Mouse (Mus musculus) A20 (cell line): Measurements from ENCODE around the gene Eml1.

Experiments
- DNase-seq: peaks from one replicate; pipeline ENCODE4 v3.0.0-alpha.2; 2011; ENCODE audit warnings: low read depth, low spot score

Eml1 gene

DNA sequence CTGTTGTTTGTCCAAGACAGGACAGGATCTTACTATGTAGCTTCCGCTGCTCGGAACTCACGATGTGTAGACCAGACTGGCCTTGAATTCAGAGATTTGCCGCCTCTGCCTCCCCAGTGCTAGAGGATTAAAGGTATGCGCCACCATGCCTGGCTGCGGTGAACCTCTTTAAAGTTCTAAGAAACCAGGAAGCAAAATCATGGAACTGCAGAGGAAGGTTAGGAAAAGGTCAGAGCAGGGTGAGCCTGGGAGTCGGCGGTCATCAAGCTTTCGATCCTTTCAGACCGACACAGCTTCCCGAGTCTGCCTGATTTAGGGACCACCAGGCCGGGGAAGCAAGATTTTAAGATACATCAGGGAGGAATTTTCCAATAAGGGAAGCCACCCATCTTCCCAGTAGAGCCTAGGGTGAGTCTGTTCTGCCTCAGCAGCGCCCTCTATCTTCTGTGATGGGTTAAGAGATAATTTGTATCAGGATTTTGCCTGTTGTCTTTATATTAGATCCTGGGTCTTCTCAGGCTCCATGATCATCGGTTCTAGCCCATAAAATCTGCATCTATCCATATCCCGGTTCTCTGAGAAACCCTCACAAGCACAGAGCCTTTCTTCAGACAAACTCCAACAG, 176.6 kb downstream of the Eml1 start:
- DNase-seq = no peak

DNA sequence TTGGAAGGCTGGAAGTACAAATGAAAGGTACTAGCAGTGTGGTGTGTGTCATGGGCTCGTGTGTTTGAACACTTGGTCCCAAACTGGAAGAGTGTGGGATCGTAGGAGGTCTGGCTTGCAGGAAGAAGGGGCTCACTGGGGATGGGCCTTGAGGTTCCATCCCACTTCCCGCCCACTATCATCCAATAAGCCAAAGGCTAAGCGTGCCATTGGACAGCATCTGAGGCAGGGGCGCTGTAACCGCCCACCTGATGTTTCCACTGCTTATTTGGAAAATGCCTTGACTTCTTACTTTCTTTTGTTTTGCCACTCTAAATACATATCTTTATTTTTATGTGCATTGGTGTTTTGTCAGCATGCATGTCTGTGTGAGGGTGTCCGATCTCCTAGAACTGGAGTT, 181.0 kb downstream of the Eml1 start:
- no peak for DNase-seq

DNA sequence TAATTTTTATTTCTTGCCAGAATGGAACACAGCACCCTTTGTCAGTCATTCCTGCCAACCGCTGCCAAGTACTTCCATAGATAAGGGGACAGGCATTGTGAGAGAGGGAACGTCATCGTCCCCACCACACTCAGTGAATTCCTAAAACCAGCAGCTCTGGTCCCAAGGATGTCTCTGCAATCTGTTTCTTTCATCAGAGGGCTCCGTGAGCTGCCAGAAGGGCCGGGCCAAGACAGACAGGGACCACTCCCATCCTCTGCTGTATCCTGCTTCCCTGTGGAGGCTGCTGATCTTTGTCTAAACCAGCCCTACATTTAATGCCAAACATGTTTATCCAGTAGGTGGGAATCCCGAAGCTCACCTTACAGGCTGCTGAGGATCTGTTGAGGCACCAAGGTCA, 182.3 kb downstream of the Eml1 start:
- no peak for DNase-seq

DNA sequence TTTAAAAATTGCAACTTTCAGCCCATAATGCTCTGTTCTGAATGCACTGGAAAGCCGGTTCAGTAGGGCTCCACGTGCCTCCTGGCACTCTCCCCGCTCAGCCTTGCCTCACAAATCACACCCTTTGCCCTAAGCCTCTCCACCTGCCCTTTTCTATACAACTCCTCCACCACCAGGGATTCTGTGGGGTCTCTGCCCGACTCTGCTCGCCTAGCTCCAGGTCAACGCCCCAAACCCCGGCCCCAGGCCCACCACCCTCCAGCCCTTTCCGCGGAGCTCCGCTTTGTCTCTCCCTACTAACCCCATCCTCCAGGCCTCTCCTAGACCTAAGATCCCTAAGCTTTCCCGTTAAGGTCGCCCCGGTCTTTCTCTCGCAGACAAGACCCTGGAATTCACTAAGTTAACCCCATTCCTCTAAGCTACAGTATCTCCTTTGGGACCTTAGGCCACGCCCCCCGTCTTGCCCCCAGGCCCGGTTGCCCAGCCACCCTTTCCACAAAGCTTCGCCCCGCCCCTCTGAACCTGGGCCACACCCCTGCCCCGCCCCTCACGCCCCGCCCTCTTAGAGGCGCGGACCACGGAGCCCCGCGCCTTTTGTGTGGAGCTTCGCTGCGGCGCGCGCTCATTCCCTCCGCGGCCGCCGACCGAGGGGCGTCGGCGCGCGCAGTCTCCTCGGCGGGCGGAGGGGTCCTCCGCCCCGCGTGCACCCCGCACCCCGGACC, 183.5 kb downstream of the Eml1 start, which contains the start of gene Evl:
Gene Evl, plus strand, starts transcription at position 601 of the 722 bp plus-strand sequence.
- no peak for DNase-seq

DNA sequence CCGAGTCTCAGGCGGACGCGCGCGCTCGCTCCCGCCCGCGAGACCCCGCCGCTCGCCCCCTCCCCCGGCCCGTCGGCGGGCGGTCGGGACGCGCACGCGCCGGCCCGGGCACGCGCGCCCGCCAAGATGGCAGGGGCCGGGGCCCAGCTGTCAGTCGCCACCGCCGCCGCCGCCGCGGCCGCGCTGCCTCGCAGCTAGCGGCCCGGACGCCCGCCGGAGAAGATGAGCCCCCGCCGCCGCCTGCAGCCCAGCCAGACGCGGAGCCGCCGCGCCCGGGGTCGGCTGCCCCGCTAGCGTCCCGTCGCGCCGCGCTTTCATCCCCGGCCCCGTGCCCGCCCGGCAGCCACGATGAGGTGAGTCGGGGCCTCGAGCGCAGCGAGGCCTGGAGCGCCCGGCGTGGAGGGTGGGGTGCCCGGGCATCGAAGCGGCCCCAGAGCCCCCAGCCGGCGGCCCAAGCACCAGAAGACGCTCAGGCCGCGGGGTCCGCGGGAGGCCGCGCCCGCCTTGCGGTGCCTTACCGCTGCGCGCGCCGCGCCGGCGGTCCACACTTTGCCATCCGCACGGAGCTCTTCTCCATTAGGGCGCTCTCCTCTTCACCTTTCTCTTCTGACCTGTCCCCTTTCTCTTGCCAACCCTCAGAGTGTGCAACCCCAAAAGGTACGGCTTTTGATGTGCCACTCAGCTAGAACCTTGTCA, 184.3 kb downstream of the Eml1 start:
- no peak for DNase-seq

DNA sequence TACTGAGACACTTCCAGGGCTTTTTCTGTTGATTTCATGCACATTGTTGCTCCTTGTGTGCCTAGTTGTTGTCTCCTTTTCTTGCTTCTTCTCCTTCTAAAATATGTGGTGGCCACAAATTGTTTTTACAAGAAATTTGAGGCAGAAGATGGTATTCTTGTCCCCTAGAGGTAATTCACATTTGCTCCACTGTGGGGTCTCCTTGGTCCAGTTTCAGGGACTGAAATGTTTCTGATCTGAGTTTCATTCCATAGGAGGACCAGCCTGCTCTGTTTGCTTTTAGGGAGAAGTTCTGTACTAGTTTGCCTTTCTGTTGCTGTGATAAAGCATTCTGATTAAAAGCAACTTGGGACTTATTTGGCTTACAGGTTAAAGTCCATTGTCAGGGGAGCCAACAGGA, 187.4 kb downstream of the Eml1 start:
- no peak for DNase-seq

DNA sequence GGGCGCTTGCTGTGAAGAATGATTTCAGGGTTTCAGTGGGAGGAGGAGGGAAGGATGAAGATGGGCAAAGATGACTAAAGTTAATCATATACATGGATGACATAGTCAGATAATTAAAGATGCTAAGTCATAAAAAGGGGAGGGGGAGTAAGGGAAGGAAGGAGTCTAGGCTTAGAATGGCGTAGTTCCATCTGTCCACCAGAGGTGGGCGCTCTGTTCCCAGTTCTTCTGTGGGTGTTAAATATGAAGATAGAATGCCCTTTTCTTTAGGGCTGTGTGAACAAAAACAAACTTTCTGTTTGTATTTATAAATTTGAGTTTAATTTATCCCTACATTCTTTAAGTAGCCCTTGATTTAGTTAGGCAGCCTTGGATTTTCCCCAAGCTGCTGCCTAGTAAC, 192.5 kb downstream of the Eml1 start:
- peak; percentile 35 for DNase-seq

DNA sequence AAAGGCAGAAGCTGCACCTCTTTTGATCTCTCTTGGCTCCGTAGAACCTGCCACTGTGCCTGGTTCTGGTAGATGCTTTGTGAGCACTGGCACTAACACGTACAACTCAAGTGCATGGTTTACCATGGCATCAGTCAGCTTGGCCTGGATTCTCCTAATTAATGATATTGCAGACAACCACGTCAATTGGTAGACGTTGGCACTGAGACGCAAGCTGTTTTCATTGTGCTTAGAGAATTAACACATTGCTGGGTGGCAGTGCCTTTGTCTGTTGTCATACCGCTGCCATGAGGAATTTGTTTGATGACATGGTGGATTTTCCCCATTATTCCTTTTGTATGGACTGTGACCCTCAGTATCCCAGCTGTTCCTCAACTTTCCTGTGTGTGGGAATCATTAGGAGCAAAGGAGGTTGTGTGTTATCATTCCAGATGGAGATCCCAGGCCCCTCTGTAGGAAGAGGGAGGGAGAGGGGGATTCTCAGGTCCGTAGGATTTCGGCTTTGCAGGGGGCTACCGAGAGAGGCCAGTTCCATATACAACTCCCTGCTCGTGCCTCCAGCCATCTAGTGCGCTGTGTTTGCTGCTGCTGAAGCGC, 194.3 kb downstream of the Eml1 start:
- no peak for DNase-seq

DNA sequence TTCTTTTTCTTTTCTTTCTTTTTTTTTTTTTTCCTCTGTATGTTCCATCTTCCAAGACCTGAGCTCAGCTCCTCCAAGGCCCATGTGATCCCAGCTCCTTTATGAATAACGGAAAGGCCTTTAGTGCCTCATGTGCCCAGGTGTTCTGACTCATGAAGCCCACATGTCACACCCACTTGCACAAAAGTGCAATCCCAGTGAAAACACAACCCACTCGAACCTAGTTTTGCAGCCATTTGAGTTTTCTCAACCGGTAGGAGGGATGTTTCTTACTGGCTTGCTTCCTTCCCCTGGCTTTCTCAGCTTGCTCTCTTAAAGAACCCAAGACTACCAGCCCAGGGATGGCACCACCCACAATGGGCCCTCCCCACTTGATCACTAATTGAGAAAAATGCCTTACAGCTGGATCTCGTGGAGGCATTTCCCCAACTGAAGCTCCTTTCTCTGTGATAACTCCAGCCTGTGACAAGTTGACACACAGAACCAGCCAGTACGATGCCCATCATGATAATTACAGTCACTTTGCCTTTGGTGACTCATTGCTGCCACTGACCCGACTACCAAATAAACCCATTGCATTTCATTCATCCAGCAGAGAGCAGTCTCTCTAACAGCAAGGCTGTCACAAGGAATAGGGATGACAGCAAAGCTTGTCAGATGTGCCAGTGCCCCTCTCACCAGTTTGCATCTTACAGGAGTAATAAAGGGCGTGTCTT, 208.6 kb downstream of the Eml1 start:
- no peak for DNase-seq

DNA sequence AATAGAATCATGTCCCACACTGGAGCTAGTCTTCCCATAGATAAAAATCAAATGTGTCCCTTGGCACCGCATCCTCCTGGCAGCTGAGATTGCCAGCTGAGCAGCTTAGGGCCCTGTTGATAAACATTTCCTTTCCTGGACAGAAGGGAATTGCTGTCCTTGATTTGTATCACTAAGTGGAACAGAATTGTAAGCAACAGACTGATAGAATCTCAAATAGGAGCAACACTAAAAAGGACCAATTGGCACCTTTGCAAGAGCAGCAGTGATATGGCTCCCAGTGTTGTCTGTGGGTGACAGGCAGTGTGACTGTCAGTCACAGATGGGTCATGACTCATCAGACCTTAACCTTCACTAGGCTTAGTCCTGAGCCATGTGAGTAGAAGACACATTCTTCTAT, 213.0 kb downstream of the Eml1 start:
- DNase-seq = no peak
